Mouse (Mus musculus): Measurements from ENCODE around the gene Faap24. TPM values are rescaled to one million over a fixed set of nuclear protein-coding genes. Genes with fewer than 3 reads are reported as not detected.

The Faap24 gene
- polyA plus RNA-seq, 1 experiment from 2014 or later, result 21.3 TPM

DNA sequence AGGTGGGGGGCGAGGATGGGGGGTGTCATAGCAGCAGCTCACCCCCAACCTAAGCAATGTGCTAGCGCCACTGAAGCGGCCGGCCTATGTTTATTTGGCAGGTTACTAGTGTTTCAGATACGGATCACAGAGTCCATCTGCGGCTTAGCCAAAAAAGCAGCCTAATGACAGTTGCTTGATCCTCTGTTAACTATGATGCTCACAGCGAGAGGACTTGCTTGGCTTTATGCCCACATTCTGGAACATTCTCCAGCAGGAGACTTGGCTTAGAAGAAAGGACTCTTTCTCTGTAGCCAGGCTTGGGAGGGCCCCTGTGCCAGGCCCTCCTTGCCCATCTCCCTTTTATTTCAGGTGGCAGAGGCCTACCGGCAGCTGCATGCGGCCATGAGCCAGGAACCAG is 20.0 kb downstream of the Faap24 start:
- ATAC-seq (replicated peaks; ENCODE audit: low FRiP score, low TSS enrichment, low read depth), result no peak
- H3K9ac ChIP-seq (ENCODE audit: low read length), result no peak overlapping the region
- no peak for DNase-seq (ENCODE audit: low spot score)
- H3K9me3 ChIP-seq (ENCODE audit: control insufficient read depth, low read length), result no peaks in the 10 kb centered on the region
- no peak overlapping the region for H3K4me2 ChIP-seq (ENCODE audit: low read length)
- H3K27ac ChIP-seq (ENCODE audit: low read depth), result no peak overlapping the region
- H3K4me1 ChIP-seq (replicated peaks; ENCODE audit: control insufficient read depth, insufficient read depth, low read length), result no peaks in the 10 kb centered on the region; the same call in 1 of the 2 replicates
- H3K4me3 ChIP-seq (ENCODE audit: low read depth, low read length), result no peak overlapping the region
- 87% methylated on average over 9 of the region's 9 CpGs for WGBS
- H3K36me3 ChIP-seq (ENCODE audit: control insufficient read depth, insufficient read depth, low read length), result no peaks in the 10 kb centered on the region; the same call in none of the 2 replicates
- H3K27me3 ChIP-seq (replicated peaks; ENCODE audit: control insufficient read depth, insufficient read depth, low read length), result no peaks in the 10 kb centered on the region

DNA sequence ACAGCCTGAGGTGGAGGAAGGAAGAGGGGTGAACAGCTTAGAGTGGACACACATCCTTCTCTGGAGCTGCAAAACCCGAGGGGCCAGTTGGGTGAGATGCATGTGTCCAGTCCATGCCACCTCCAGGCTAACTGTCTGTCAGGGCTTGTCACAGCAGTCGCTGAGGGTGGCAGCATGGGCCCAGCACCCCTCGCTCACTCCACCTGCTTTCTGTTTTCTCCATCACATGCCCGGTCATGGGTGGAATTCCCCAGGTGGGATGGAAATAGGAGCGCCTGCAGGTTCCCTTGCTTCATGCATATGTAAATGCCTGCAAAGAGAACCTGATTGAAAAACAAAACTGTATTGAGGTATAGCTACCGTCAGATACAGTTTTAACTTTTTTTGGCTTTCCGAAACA is 22.4 kb downstream of the Faap24 start:
- no peak overlapping the region for H3K4me2 ChIP-seq (ENCODE audit: low read length)

DNA sequence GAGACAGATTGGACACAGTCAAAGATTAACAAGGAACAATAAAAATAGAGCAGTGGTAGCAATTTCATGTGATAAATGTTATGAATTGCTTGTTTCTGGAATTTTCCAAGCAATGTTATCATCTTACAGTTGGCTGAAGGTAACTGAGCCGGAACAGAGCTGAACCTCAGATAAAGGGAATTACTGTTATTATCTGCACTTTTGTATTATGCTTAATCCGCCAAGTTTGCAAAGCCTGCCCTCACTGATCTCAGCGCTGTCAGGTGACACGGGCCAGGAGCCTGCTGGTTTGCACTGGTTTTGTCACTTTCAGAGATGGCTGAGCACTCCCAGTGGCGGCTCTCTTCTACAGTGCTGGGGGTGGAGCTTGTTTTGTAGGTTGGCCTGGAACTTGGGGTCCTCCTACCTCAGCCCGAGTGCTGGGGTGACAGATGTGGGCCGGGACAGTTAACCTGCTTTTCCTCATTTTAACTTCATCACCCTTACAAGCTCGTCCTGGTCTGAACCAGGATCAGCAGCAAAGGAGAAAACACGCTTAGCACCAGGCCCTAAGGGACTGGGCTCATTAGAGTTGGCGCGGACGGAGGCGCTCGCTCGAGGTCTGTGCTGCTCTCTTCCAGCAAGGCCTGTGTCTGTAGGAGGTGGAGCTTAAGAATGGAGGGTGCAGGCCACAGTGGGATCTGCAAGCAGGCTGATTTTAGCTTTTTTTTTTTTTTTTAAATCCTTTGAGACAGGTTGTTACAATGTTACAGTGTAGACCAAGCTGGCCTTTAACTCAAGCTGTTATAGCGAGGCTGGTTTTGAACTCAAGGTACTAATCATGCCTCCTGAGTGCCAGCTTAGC is 23.3 kb downstream of the Faap24 start:
- peak; percentile 72 for DNase-seq (ENCODE audit: low spot score)
- Histone ChIP-seq H3K27ac (ENCODE audit: low read depth) (peak overlapping the region; percentile 86), H3K4me1 (replicated peaks; ENCODE audit: control insufficient read depth, insufficient read depth, low read length) (no peaks in the 10 kb centered on the region), H3K36me3 (ENCODE audit: control insufficient read depth, insufficient read depth, low read length) (peaks cover 8% of the 10 kb centered on the region; the same call in 1 of the 2 replicates), H3K4me3 (ENCODE audit: low read depth, low read length) (no peak overlapping the region), H3K9ac (ENCODE audit: low read length) (no peak overlapping the region), H3K4me2 (ENCODE audit: low read length) (no peak overlapping the region; the same call in 1 of the 2 replicates), H3K27me3 (replicated peaks; ENCODE audit: control insufficient read depth, insufficient read depth, low read length) (no peaks in the 10 kb centered on the region), H3K9me3 (ENCODE audit: control insufficient read depth, low read length) (no peaks in the 10 kb centered on the region)
- WGBS, result 56% methylated on average over 16 of the region's 16 CpGs
- ATAC-seq (replicated peaks; ENCODE audit: low FRiP score, low TSS enrichment, low read depth), result peak; percentile 85

More for the DNA sequence above, 22.4 kb downstream of the Faap24 start:
- no peak overlapping the region for H3K4me3 ChIP-seq (ENCODE audit: low read depth, low read length)
- 0 out of 2 replicates have a peak, but pooled peaks cover 2% of the 10 kb centered on the region for H3K36me3 ChIP-seq (ENCODE audit: control insufficient read depth, insufficient read depth, low read length)
- WGBS, result 88% methylated on average over 7 of the region's 7 CpGs
- H3K27me3 ChIP-seq (replicated peaks; ENCODE audit: control insufficient read depth, insufficient read depth, low read length), result no peaks in the 10 kb centered on the region
- H3K27ac ChIP-seq (ENCODE audit: low read depth), result peak overlapping the region; percentile 86
- H3K9me3 ChIP-seq (ENCODE audit: control insufficient read depth, low read length), result no peaks in the 10 kb centered on the region
- ATAC-seq (replicated peaks; ENCODE audit: low FRiP score, low TSS enrichment, low read depth) (no peak), DNase-seq (ENCODE audit: low spot score) (no peak)
- H3K4me1 ChIP-seq (replicated peaks; ENCODE audit: control insufficient read depth, insufficient read depth, low read length), result no peaks in the 10 kb centered on the region
- H3K9ac ChIP-seq (ENCODE audit: low read length), result no peak overlapping the region

DNA sequence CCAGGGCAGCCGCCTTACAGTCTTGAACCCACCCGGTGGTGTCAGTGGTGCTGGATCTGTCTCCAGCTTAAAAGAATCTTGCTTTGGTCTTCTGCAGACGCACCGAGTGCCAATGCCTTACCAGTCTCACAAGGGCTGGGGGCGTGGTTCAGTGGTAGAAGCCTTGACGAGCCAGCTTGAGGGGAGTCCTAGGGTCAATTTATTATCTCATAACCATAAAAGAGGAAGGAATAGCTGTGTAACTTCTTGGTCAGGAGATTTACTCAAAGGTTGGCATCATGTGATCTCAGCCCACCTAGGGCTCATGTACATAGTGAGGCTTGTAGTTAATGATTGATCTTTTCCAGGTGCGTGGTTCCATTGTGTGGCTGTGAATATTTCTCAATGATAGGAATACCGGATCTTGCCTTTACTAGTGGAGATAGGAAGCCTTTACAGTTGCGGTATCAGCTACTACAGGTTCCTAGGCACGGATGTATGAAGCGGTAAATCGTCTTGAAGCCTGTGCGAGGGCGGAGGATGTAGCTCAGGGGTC is 24.1 kb downstream of the Faap24 start:
- Histone ChIP-seq H3K27me3 (replicated peaks; ENCODE audit: control insufficient read depth, insufficient read depth, low read length) (no peaks in the 10 kb centered on the region), H3K9ac (ENCODE audit: low read length) (no peak overlapping the region), H3K9me3 (ENCODE audit: control insufficient read depth, low read length) (no peaks in the 10 kb centered on the region), H3K4me3 (ENCODE audit: low read depth, low read length) (no peak overlapping the region), H3K4me1 (replicated peaks; ENCODE audit: control insufficient read depth, insufficient read depth, low read length) (no peaks in the 10 kb centered on the region), H3K27ac (ENCODE audit: low read depth) (peak overlapping the region; percentile 86), H3K36me3 (ENCODE audit: control insufficient read depth, insufficient read depth, low read length) (peaks cover 8% of the 10 kb centered on the region; the same call in 1 of the 2 replicates), H3K4me2 (ENCODE audit: low read length) (no peak overlapping the region; the same call in 1 of the 2 replicates)
- ATAC-seq (replicated peaks; ENCODE audit: low FRiP score, low TSS enrichment, low read depth) (peak; percentile 93), DNase-seq (ENCODE audit: low spot score) (peak; percentile 70)
- 70% methylated on average over 14 of the region's 14 CpGs for WGBS

GRCm38 (mm10) chr7:35371096-35371495 is 25.5 kb downstream of the Faap24 start:
- ATAC-seq (replicated peaks; ENCODE audit: low FRiP score, low TSS enrichment, low read depth), result no peak
- Histone ChIP-seq H3K4me1 (replicated peaks; ENCODE audit: control insufficient read depth, insufficient read depth, low read length) (no peaks in the 10 kb centered on the region), H3K27ac (ENCODE audit: low read depth) (peak overlapping the region; percentile 86; the same call in 1 of the 2 replicates), H3K27me3 (replicated peaks; ENCODE audit: control insufficient read depth, insufficient read depth, low read length) (no peaks in the 10 kb centered on the region), H3K36me3 (ENCODE audit: control insufficient read depth, insufficient read depth, low read length) (peaks cover 8% of the 10 kb centered on the region; the same call in 1 of the 2 replicates), H3K4me3 (ENCODE audit: low read depth, low read length) (no peak overlapping the region), H3K9me3 (ENCODE audit: control insufficient read depth, low read length) (no peaks in the 10 kb centered on the region), H3K4me2 (ENCODE audit: low read length) (no peak overlapping the region), H3K9ac (ENCODE audit: low read length) (no peak overlapping the region)
- 70% methylated on average over 14 of the region's 14 CpGs for WGBS
- no peak for DNase-seq (ENCODE audit: low spot score)

DNA sequence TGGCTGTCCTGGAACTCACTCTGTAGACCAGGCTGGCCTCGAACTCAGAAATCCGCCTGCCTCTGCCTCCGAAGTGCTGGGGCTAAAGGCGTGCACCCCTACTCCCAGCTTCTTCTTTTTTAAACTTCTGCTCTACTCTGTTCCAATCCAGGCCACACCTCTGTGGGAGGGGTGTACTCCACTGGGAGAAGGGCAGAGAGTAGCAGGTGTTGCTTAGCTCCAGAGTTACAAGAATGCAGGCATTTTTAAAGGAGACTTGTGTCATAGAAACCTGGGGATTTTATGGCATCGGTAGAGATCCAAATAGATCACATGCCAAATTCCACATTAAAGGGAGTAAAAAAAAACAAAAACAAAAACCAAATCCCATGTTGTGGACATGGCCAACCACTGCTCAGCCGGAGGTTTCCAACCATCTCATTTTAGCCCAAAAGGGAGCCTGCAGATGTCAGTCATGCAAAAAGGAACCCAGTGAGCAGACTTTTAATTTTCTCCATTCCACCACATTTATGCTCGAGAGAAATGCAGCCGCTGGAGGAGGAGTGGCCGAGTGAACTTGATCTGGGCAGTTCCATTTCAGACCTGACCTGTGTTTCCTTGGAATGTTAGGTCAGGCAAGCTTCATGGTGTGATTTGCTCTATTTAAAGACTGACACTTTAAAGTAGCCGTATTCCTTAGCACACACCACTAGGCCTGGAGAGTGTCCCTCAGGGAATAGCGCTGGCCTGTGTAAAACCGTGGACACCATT is 31.3 kb downstream of the Faap24 start:
- no peak overlapping the region for H3K4me2 ChIP-seq (ENCODE audit: low read length)
- no peaks in the 10 kb centered on the region for H3K9me3 ChIP-seq (ENCODE audit: control insufficient read depth, low read length)
- peaks cover 8% of the 10 kb centered on the region; the same call in 1 of the 2 replicates for H3K36me3 ChIP-seq (ENCODE audit: control insufficient read depth, insufficient read depth, low read length)
- WGBS, result 74% methylated on average over 12 of the region's 12 CpGs
- no peak overlapping the region for H3K27ac ChIP-seq (ENCODE audit: low read depth)
- no peak overlapping the region for H3K4me3 ChIP-seq (ENCODE audit: low read depth, low read length)
- 0 out of 2 replicates have a peak, but pooled peaks cover 3% of the 10 kb centered on the region for H3K4me1 ChIP-seq (replicated peaks; ENCODE audit: control insufficient read depth, insufficient read depth, low read length)
- DNase-seq (ENCODE audit: low spot score) (no peak), ATAC-seq (replicated peaks; ENCODE audit: low FRiP score, low TSS enrichment, low read depth) (no peak)
- H3K9ac ChIP-seq (ENCODE audit: low read length), result no peak overlapping the region
- no peaks in the 10 kb centered on the region for H3K27me3 ChIP-seq (replicated peaks; ENCODE audit: control insufficient read depth, insufficient read depth, low read length)

GRCm38 (mm10) chr7:35362868-35363267 is 33.8 kb downstream of the Faap24 start:
- Histone ChIP-seq H3K36me3 (ENCODE audit: control insufficient read depth, insufficient read depth, low read length) (no peaks in the 10 kb centered on the region), H3K4me1 (replicated peaks; ENCODE audit: control insufficient read depth, insufficient read depth, low read length) (0 out of 2 replicates have a peak, but pooled peaks cover 3% of the 10 kb centered on the region), H3K4me2 (ENCODE audit: low read length) (no peak overlapping the region), H3K4me3 (ENCODE audit: low read depth, low read length) (no peak overlapping the region), H3K9me3 (ENCODE audit: control insufficient read depth, low read length) (no peaks in the 10 kb centered on the region), H3K9ac (ENCODE audit: low read length) (no peak overlapping the region), H3K27ac (ENCODE audit: low read depth) (no peak overlapping the region), H3K27me3 (replicated peaks; ENCODE audit: control insufficient read depth, insufficient read depth, low read length) (no peaks in the 10 kb centered on the region)
- DNase-seq (ENCODE audit: low spot score), result no peak
- ATAC-seq (replicated peaks; ENCODE audit: low FRiP score, low TSS enrichment, low read depth), result peak; percentile 30; the same call in 1 of the 2 replicates
- WGBS, result 58% methylated on average over 5 of the region's 5 CpGs

DNA sequence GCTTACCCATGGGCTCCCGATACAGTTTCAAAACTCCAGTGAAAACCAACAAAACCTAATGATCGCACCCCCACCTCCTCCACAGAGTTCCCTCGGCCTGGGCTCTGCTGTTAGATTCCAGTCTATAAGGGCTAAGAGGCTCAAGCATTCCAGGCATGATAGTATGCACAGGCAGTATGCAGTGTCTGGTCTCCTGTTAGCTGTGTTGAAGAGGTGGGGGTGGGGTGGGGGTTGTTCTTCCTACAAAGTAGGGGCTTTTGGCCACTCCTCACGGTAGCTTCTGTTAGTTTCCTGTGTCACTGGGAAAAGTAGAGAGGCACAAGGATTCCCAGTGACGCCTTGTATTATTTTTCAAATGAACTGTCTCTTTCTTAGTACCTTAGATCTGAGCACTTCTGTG is 34.4 kb downstream of the Faap24 start:
- Histone ChIP-seq H3K9ac (ENCODE audit: low read length) (no peak overlapping the region), H3K27me3 (replicated peaks; ENCODE audit: control insufficient read depth, insufficient read depth, low read length) (no peaks in the 10 kb centered on the region), H3K4me1 (replicated peaks; ENCODE audit: control insufficient read depth, insufficient read depth, low read length) (0 out of 2 replicates have a peak, but pooled peaks cover 3% of the 10 kb centered on the region), H3K9me3 (ENCODE audit: control insufficient read depth, low read length) (no peaks in the 10 kb centered on the region), H3K27ac (ENCODE audit: low read depth) (no peak overlapping the region), H3K4me3 (ENCODE audit: low read depth, low read length) (no peak overlapping the region), H3K4me2 (ENCODE audit: low read length) (no peak overlapping the region), H3K36me3 (ENCODE audit: control insufficient read depth, insufficient read depth, low read length) (no peaks in the 10 kb centered on the region)
- DNase-seq (ENCODE audit: low spot score), result no peak
- 47% methylated on average over 5 of the region's 5 CpGs for WGBS
- ATAC-seq (replicated peaks; ENCODE audit: low FRiP score, low TSS enrichment, low read depth), result no peak
